Mouse (Mus musculus) G1E (cell line): Measurements from ENCODE around the gene Dcst1. TPM values are rescaled to one million over a fixed set of nuclear protein-coding genes. Genes with fewer than 3 reads are reported as not detected.
A peak's percentile ranks its signal among the peaks of the same experiment; 100 is the strongest.

Source experiments
- ATAC-seq: 2 replicates; pipeline ENCODE4 v1.8.0; 2016; ENCODE audit warnings: mild to moderate bottlenecking; ENCODE audit not compliant: insufficient number of reproducible peaks, poor library complexity, low FRiP score, severe bottlenecking; ENCODE audit errors: extremely low read depth
- DNase-seq: peaks from one replicate; pipeline ENCODE4 v3.0.0; 2012; ENCODE audit warnings: low spot score
- H3K27me3 ChIP-seq: 2 replicates; pipeline ENCODE4 v1.6.1; 2012; ENCODE audit warnings: mild to moderate bottlenecking, low read length, inconsistent platforms; ENCODE audit not compliant: insufficient read depth
- H3K36me3 ChIP-seq: replicated peaks from 2 replicates; pipeline ENCODE3; 2012; ENCODE audit warnings: mild to moderate bottlenecking, inconsistent platforms
- H3K4me1 ChIP-seq: 2 replicates; pipeline ENCODE4 v1.6.1; 2012; ENCODE audit warnings: low read depth, low read length, inconsistent platforms, mixed read lengths; ENCODE audit not compliant: insufficient read depth
- H3K4me3 ChIP-seq: 2 replicates; pipeline ENCODE4 v1.5.1; 2012; ENCODE audit warnings: low read depth, mild to moderate bottlenecking, inconsistent platforms, low read length, moderate library complexity, mixed read lengths
- H3K9me3 ChIP-seq: replicated peaks from 2 replicates; pipeline ENCODE4 v1.6.1; 2012; ENCODE audit warnings: inconsistent platforms
- CTCF ChIP-seq: IDR thresholded peaks from 2 replicates; pipeline ENCODE4 v1.5.1; 2012; ENCODE audit warnings: low read depth, low read length, inconsistent platforms, mixed read lengths
- GATA1 ChIP-seq: IDR thresholded peaks from 2 replicates; pipeline ENCODE4 v1.6.1; 2012; ENCODE audit warnings: borderline replicate concordance, low read length, inconsistent platforms, mixed read lengths
- GATA2 ChIP-seq: IDR thresholded peaks from 2 replicates; pipeline ENCODE4 v1.6.1; 2012; ENCODE audit warnings: low read depth, low read length, inconsistent platforms, borderline replicate concordance
- POLR2AphosphoS5 ChIP-seq: IDR thresholded peaks from 2 replicates; pipeline ENCODE4 v1.6.1; 2012; ENCODE audit warnings: low read depth, low read length, inconsistent platforms; ENCODE audit not compliant: insufficient replicate concordance
- TAL1 ChIP-seq: conservative IDR thresholded peaks from 2 replicates; pipeline ENCODE4 v1.6.1; 2012; ENCODE audit warnings: low read depth, low read length, inconsistent platforms, mixed read lengths
- polyA plus RNA-seq: library from polyadenylated mRNA; stranded (reverse); fragments of >175 nt; gene quantifications from 2 replicates; pipeline ENCODE4 v1.2.3, GENCODE M21; 2012
- total RNA-seq, 2 experiments: library from RNA; stranded (forward) in 1 of 2; stranded (reverse) in 1 of 2; fragments of 200-1000 nt in 1 of 2; fragments of >200 nt in 1 of 2; fragmentation: Nextera tagmentation in 1 of 2; gene quantifications; 2 replicates each; pipeline ENCODE4 v1.2.3; 2014 to 2017

Gene Dcst1
- total and polyA plus RNA-seq, 3 experiments, result 0.22 TPM; not detected in 2

DNA sequence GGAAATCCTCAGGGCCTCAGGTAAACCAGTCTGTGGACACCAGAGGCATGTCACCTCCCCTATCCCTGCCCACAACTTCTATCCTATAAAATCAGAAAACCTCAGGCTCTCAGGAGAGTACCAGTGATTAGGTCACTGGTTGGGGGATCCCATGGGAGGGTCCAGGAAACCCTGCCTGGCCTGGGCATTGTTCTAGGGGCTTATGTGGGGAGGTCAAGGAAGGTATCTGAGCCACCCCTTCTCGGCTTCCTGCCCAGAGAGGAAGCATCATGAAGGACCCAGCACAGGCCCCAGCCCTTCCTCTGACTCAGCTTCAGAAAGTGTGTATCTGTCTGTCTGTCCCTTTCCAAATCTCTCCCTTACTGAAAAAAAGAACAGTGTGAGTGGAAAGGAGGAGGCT, 17.1 kb downstream of the Dcst1 start:
- no peak for DNase-seq
- no peak for TF ChIP-seq TAL1
- no peak for ATAC-seq
- Histone ChIP-seq H3K4me1 (peaks cover 13% of the 10 kb centered on the region), H3K36me3 (no peaks in the 10 kb centered on the region), H3K4me3 (no peak overlapping the region), H3K27me3 (peaks cover 80% of the 10 kb centered on the region), H3K9me3 (no peaks in the 10 kb centered on the region)

DNA sequence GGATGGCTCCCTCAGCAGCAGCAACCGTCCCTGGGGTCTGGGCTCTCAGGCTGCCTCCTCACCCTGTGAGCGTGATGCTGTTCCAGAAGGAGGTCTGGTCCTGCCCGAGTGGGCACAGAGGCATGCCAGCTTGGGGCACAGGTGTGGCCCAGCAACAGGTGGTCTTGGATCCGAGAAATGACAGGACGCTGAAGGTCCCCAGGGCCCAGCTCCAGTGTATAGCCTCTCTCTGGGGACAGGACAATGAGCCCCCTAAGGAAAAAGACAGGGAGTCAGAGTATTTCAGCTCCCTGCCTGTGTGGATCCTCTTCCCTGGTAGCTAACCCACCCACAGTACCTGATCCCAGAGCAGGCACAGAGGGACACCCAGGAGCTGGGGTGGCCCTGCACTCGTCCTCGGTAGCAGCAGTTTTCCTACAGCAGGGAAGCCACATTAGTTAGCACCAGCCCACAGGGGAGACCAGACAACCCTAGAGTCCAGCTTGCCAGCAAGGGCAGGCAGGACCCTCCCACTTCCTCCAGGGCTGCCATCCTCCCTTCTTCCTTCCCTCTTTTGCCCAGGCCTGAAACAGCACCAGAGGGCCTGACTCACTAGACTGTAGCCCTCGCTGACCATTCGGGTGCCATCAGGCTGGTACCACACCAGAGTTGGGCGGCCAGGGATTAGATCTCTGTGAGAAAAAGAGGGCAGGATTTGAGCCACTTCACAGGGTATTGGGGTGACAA, 18.1 kb downstream of the Dcst1 start:
- no peaks in the 10 kb centered on the region for H3K9me3 ChIP-seq
- ATAC-seq, result no peak
- TF ChIP-seq GATA2, result no peak
- TF ChIP-seq GATA1, result no peak
- no peak for TF ChIP-seq POLR2AphosphoS5
- no peak for TF ChIP-seq TAL1
- TF ChIP-seq CTCF, result no peak
- H3K27me3 ChIP-seq, result peaks cover 77% of the 10 kb centered on the region
- H3K4me1 ChIP-seq, result peaks cover 13% of the 10 kb centered on the region
- no peaks in the 10 kb centered on the region for H3K36me3 ChIP-seq
- DNase-seq, result no peak
- H3K4me3 ChIP-seq, result no peak overlapping the region

DNA sequence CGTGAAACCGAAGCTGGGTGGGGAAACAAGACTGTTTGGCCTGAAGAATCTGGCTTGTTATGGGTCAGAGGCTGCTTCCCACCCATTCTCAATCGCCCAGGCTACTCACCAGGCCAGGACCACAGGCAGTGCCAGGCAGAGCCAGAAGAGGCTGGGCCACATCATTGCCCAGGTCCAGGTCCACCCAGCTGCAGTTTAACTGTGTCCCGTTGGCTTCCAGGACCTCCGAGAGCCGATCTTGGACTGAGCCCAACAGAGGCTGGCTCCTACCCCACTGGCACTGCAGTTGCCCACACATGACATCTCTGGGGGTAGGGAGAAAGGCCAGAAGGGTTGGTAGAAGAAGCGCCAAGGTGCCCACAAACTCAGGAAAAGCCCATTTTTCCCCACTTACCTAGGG, 21.8 kb downstream of the Dcst1 start:
- H3K4me1 ChIP-seq, result peaks cover 8% of the 10 kb centered on the region
- no peak for TF ChIP-seq GATA1
- no peak for TF ChIP-seq GATA2
- TF ChIP-seq CTCF, result no peak
- TF ChIP-seq POLR2AphosphoS5, result no peak
- no peak for TF ChIP-seq TAL1
- peaks cover 75% of the 10 kb centered on the region for H3K27me3 ChIP-seq
- H3K9me3 ChIP-seq, result no peaks in the 10 kb centered on the region
- H3K4me3 ChIP-seq, result no peak overlapping the region
- no peak for ATAC-seq
- H3K36me3 ChIP-seq, result no peaks in the 10 kb centered on the region
- no peak for DNase-seq

DNA sequence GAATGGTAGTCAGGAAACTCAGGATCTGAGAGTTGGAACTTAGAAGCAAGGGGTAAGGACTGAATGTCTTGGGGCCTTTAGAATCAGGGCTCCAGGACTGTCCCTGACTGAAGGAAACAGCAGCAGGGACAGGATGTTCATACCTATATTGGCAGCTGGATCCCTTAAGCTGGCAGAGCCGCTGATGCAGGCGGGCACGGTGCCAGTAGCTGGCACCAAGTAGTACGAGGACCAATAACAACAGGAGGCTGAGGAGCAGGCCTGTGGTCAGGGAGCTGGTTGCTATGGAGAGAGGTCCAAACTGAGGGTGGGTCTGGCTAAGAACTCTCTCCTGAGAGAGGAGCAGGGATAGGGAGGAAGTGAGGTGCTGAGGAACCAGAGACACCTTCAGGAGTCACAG, 23.3 kb downstream of the Dcst1 start:
- ATAC-seq, result no peak
- Histone ChIP-seq H3K4me1 (peaks cover 15% of the 10 kb centered on the region), H3K27me3 (peaks cover 79% of the 10 kb centered on the region), H3K9me3 (no peaks in the 10 kb centered on the region), H3K36me3 (no peaks in the 10 kb centered on the region), H3K4me3 (no peak overlapping the region)
- TF ChIP-seq GATA1, result no peak
- no peak for TF ChIP-seq POLR2AphosphoS5
- no peak for TF ChIP-seq GATA2
- no peak for TF ChIP-seq CTCF
- TF ChIP-seq TAL1, result no peak
- no peak for DNase-seq

DNA sequence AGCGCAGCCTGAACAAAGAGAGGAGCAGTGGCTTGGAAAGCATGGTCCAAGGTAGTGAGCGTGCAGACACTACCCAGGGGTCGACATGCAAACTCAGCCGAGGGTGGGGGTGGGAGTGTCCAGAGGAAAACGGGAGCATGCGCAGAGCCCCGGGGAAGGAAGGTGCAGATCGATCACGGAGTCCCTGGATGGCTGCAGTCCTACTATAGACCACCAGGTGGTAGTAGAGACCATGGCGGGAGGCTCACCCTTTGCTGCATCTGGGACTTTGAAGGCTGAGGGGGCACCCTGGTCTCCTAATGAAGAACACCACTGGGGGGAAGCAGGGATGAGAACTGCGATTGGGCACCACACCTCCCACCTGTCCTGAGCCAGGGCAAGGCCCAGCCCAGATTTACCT, 24.6 kb downstream of the Dcst1 start:
- peaks cover 83% of the 10 kb centered on the region for H3K27me3 ChIP-seq
- H3K4me3 ChIP-seq, result no peak overlapping the region
- no peaks in the 10 kb centered on the region for H3K9me3 ChIP-seq
- H3K36me3 ChIP-seq, result no peaks in the 10 kb centered on the region
- ATAC-seq, result peak; percentile 49; the same call in 1 of the 2 replicates
- DNase-seq, result peak; percentile 73
- TF ChIP-seq TAL1, result no peak
- TF ChIP-seq CTCF, result peak; percentile 91
- H3K4me1 ChIP-seq, result peaks cover 15% of the 10 kb centered on the region

DNA sequence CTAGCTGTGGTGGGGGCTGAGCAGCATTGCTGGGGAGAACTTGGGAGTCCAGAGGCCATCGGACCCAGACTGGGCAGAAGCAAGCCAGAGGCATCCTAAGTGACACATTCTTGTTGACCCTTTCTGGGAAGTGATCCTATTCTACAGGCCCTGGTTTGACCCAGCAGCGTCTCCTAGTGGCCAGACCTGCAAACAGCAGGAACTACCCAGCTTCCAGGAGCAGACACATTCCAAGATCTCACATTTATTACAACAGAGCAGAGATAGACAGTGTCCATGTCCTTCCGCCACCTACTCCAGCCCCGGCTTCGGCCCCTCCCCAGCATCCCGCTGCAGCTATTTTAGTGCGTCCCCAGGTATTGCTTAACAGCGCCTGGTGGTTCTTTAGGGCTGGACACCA, 25.6 kb downstream of the Dcst1 start:
- no peak overlapping the region for H3K4me3 ChIP-seq
- peaks cover 84% of the 10 kb centered on the region for H3K27me3 ChIP-seq
- TF ChIP-seq TAL1 (no peak), CTCF (peak; percentile 95)
- ATAC-seq (no peak), DNase-seq (peak; percentile 47)
- no peaks in the 10 kb centered on the region for H3K9me3 ChIP-seq
- H3K36me3 ChIP-seq, result no peaks in the 10 kb centered on the region
- peaks cover 15% of the 10 kb centered on the region for H3K4me1 ChIP-seq
